Mouse (Mus musculus) B cell, adult 62 days (primary cell): Measurements from ENCODE around the gene Tap2. TPM values are rescaled to one million over a fixed set of nuclear protein-coding genes. Genes with fewer than 3 reads are reported as not detected.

ENCODE experiments used
- total RNA-seq: library from RNA; stranded (reverse); gene quantifications from 4 replicates; pipeline ENCODE4 v1.2.4, GENCODE M21; 2023

The Tap2 gene
- 108 to 140 TPM (median 126 TPM) in 4 replicates for total RNA-seq

DNA sequence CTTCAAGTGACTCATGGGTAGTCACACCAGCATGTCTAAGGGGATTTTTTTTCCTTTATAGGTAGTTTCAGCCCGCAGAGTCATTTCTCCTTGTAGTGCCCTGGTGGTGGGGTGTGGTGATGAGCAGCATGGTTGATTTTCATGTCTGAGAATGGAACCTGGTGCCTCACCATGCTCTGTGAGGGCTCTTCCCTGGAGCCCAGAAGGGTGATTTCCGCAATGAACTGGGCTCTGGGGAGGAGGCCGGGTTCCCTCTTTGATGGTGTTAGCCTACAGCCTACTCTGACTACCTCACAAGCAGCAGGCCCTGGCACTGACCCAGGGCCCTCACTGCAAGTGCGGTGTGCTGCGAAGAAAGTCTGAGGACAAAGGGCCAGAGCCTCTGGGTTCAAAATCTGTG lies at the start of gene Tap2:
Gene Tap2, plus strand, starts transcription at position 84 of the 400 bp plus-strand sequence.

GRCm38 (mm10) chr17:34187261-34187916 lies 15.9 kb upstream of the Tap2 start, which contains the start of the genes Tap1 and Psmb9:
Tap1 (plus strand) TSS chr17:34187553.
Psmb9 (minus strand) TSS chr17:34187764.

DNA sequence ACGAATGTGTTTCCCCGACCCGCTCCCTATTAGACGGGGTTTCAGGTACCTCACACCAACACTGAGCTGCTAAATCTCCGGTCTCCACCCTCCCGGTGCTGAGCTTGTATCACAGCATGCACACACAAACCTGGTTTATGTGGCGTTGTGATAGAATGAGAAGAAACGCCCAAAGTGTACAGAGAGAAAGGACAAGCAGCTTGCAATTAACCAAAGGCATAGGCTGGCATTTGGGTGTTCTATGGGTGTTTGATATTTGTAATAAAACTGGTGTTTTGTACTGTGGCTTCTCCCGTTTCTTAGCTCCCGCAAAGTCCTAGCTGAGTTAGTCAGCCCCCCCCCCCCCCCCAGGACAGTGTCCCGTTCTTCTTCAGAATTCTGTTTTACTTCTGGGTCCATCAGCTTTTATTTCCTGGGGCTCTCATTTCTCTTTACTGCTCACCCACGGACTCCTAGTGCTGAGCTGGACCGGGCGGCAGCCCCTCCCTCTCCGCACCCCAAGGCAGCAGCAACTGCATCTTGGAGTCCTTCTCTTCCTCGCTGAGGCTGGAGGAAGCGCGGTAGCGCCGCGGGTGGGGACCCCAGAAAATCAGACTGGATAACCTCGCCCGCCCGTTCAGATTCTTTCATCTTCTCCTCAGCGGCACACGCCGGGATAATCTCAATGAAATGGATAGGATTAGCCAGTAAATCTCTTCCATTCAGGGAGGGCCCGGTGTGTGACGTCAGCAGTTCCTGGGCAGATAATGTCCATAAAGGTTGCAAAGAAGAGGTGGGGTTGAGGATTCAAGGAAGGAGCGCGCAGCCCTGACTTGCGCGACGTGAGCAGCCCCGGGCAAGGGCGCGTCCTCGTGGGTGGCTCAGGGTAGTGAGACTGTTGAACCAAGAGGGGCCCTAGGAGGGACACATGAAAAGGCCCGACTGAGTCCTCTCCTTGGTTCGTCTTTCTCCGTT lies 6.1 kb upstream of the Tap2 start, which contains the start of gene Psmb8:
Gene Psmb8, plus strand, starts transcription at position 781 of the 954 bp plus-strand sequence.

DNA sequence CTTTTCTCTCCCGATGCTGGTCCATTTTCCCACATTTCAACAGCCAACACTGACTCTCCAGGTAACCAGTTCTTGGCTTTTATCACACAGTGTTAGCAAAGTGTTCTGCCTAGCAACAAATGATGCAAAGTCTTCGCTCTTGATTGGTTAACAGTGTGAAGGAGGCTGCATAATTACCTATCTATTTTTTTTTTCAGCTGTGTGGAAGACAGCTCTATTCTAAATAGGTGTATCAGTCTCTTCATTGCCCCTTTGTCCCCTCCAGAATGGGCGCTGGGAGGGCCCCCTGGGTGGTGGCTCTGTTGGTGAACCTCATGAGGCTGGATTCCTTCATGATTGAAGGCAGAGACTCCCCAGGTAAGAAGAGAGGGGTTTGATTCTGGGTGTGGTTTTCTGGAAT lies 35.4 kb downstream of the Tap2 start, which contains the start of gene H2-Ob:
Gene H2-Ob, plus strand, starts transcription at position 198 of the 400 bp plus-strand sequence.

DNA sequence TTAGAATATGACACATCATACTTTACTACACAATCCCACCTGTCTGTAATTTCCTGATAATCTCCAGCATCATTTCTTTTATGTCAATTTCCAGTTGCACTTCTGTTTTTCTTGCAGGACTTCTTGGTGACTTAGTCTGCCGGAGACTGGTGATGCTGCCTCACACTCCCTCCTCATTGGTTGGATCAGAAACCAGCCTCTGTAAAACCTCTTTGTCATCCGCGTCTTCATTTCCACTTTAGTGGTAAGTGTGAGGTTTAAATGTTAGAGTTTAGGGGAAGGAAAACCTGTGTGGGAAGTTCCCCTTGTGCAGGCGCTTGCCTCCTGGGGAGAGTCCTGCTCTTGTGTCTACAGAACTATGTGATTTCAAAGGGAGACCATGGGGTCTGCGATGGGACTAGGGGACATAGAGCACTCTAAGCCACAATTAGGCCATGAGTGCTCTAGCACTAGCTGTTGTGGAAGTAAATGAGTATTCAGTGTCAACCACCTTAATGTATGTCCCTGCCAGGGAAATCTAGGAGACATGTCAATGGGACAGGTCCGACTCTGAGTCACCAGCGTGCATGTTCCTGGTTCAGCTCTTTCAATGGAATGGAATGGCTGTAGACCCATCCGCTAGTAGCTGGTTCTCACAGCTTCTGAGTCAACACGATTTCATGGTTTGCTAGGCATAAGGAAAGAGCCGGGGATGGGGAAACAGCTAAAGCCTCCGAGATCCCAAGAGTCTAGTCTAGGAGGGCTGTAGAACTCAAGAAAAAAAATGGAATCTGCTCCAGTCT lies 54.5 kb downstream of the Tap2 start, which contains the start of gene H2-Ab1:
Gene H2-Ab1, plus strand, starts transcription at position 96 of the 782 bp plus-strand sequence.

Other genes starting within 250 kb of the Tap2 start
- 86.2 to 102 TPM (median 93.0 TPM) in 4 replicates for gene Vps52, start 247.7 kb upstream of the Tap2 start, total RNA-seq
- gene Rps18, start 247.5 kb upstream of the Tap2 start, total RNA-seq = 1,434 to 1,528 TPM (median 1,474 TPM) in 4 replicates
- 2,712 to 3,144 TPM (median 2,852 TPM) in 4 replicates for gene H2-K1, start 203.2 kb upstream of the Tap2 start, total RNA-seq
- 31.0 to 45.2 TPM (median 32.4 TPM) in 4 replicates for gene Ring1, start 178.8 kb upstream of the Tap2 start, total RNA-seq
- gene H2-Ke6, start 175.5 kb upstream of the Tap2 start, total RNA-seq = 122 to 144 TPM (median 136 TPM) in 4 replicates
- 63.8 to 91.4 TPM (median 78.7 TPM) in 4 replicates for gene Slc39a7, start 171.8 kb upstream of the Tap2 start, total RNA-seq
- 106 to 119 TPM (median 119 TPM) in 4 replicates for gene Rxrb, start 171.7 kb upstream of the Tap2 start, total RNA-seq
- 4.3 to 8.8 TPM (median 5.6 TPM) in 4 replicates for gene Col11a2, start 164.1 kb upstream of the Tap2 start, total RNA-seq
- 232 to 249 TPM (median 239 TPM) in 4 replicates for gene H2-Oa, start 111.2 kb upstream of the Tap2 start, total RNA-seq
- gene H2-DMa, start 84.0 kb upstream of the Tap2 start, total RNA-seq = 659 to 693 TPM (median 673 TPM) in 4 replicates
- 421 to 508 TPM (median 482 TPM) in 4 replicates for gene Brd2, start 80.9 kb upstream of the Tap2 start, total RNA-seq
- 1,557 to 1,593 TPM (median 1,583 TPM) in 4 replicates for gene H2-DMb2, start 60.2 kb upstream of the Tap2 start, total RNA-seq
- gene H2-DMb1, start 50.5 kb upstream of the Tap2 start, total RNA-seq = 718 to 852 TPM (median 762 TPM) in 4 replicates
- gene Tap1, start 16.0 kb upstream of the Tap2 start, total RNA-seq = 128 to 142 TPM (median 134 TPM) in 4 replicates
- gene Psmb9, start 15.8 kb upstream of the Tap2 start, total RNA-seq = 94.7 to 115 TPM (median 111 TPM) in 4 replicates
- gene Psmb8, start 5.8 kb upstream of the Tap2 start, total RNA-seq = 201 to 222 TPM (median 208 TPM) in 4 replicates
- 973 to 1,048 TPM (median 1,003 TPM) in 4 replicates for gene H2-Ob, start 35.4 kb downstream of the Tap2 start, total RNA-seq
- 5,714 to 6,004 TPM (median 5,823 TPM) in 4 replicates for gene H2-Ab1, start 54.2 kb downstream of the Tap2 start, total RNA-seq
- gene H2-Aa, start 84.3 kb downstream of the Tap2 start, total RNA-seq = 5,071 to 5,156 TPM (median 5,095 TPM) in 4 replicates
- 3,754 to 3,983 TPM (median 3,819 TPM) in 4 replicates for gene H2-Eb1, start 102.3 kb downstream of the Tap2 start, total RNA-seq
- 39.5 to 45.2 TPM (median 44.6 TPM) in 4 replicates for gene H2-Eb2, start 122.1 kb downstream of the Tap2 start, total RNA-seq
- gene Btnl2, start 151.3 kb downstream of the Tap2 start, total RNA-seq = 8.7 to 12.1 TPM (median 11.4 TPM) in 4 replicates
- gene Btnl1, start 173.6 kb downstream of the Tap2 start, total RNA-seq = 2.4 to 4.0 TPM (median 3.3 TPM) in 4 replicates
- 15.9 to 24.9 TPM (median 20.4 TPM) in 4 replicates for gene BC051142, start 195.3 kb downstream of the Tap2 start, total RNA-seq